Mouse (Mus musculus) G1E (cell line): ENCODE results near the gene Zbtb17.

Source experiments
- CTCF ChIP-seq: IDR thresholded peaks from 2 replicates; pipeline ENCODE4 v1.5.1; 2012; ENCODE audit warnings: low read depth, low read length, inconsistent platforms, mixed read lengths
- GATA1 ChIP-seq: IDR thresholded peaks from 2 replicates; pipeline ENCODE4 v1.6.1; 2012; ENCODE audit warnings: borderline replicate concordance, low read length, inconsistent platforms, mixed read lengths
- TAL1 ChIP-seq: conservative IDR thresholded peaks from 2 replicates; pipeline ENCODE4 v1.6.1; 2012; ENCODE audit warnings: low read depth, low read length, inconsistent platforms, mixed read lengths

DNA sequence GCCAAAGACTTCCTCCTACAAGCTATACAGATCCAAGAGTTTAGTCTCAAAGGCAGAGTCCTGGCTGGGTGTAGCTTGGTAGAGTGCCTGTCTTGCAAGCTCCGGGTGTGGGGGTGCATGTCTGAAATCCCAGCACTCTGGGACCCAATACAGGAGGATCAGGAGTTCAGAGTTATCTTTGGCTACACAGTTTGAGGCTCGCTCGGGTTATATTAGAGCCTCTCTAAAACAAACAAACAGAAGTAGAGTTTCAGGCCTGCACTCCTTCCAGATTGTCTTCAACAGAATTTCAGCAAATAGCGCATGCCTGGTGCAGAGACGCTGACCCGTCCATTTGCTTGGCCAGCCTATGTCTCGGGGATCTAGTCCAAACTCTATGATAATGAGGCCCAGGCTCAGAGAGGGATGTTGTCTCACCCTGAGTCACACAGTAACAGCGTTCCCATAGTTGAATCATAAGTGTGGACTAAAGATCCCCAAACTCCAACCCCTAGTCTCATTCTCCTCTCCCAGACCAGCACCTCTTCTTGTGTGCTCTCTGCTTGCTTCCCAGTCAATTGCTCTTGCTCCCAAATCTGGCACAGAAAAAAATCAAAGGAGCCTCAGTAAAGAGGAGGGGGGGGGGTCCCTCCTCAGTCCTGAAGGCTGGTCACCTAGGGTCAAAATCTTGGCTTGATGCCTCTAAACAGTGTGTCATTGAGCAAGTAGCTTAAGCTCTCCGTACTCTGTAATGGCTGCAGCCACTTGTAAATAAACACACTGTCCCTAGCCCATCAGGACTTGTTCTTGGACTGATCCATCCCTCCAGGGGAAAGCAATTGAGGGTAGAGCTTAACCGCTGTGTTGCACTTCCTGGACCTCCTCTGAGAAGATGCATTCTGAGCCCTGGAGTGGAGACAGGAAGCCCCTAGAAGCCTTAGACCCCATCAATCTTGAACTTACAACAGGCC is 17.4 kb upstream of the Zbtb17 start:
- TF ChIP-seq CTCF (no peak), GATA1 (no peak), TAL1 (no peak)
